ENCODE assay signal across 9 mouse cellular contexts in the genomic region with DNA sequence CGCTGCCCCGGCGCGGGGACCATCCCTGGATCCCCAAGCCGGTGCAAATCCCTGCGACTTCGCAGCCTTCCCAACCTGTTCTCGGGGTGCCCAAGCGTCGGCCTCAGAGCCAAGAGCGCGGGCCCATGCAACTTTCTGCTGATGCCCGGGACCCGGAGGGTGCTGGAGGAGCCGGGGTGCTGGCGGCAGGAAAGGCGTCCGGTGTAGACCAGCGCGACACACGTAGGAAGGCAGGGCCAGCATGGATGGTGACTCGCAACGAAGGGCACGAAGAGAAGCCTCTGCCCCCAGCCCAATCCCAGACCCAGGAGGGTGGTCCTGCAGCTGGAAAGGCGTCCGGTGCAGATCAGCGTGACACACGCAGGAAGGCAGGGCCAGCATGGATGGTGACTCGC. TPM values are rescaled to one million over a fixed set of nuclear protein-coding genes. Genes with fewer than 3 reads are reported as not detected.
DNase-seq lines count a peak whose midpoint lies in the region; ATAC-seq and TF ChIP-seq lines count a peak whose summit lies in the region.
"Had no signal": no experiment of that assay in that cellular context is flagged by ENCODE, and none has a peak within 500 bp of the region (broad histone marks: within the 10 kb centered on the region; RNA-seq: fewer than 3 reads in every experiment).

No protein-coding gene starts in this region.

- H3K4me2 ChIP-seq in heart, embryonic 11.5 days, result peak overlapping the region; percentile 83
- H3K4me2 ChIP-seq in forebrain, embryonic 13.5 days, result peak overlapping the region; percentile 97
- H3K4me2 ChIP-seq in liver, embryonic 15.5 days, result peak overlapping the region; percentile 54

- H3K4me1 ChIP-seq in heart, embryonic 11.5 days (ENCODE audit: control insufficient read depth, insufficient read depth, low read length), result peaks cover 21% of the 10 kb centered on the region
- peaks cover 47% of the 10 kb centered on the region for H3K4me1 ChIP-seq in forebrain, embryonic 13.5 days
- H3K4me1 ChIP-seq in liver, embryonic 15.5 days (replicated peaks), result 0 out of 2 replicates have a peak, but pooled peaks cover 5% of the 10 kb centered on the region

- TF ChIP-seq CTCF in C2C12 (IDR thresholded peaks at IDR 0.05; ENCODE audit: control insufficient read depth, insufficient read depth, insufficient read length), result no peak

- peak; percentile 47; the same call in 1 of the 2 replicates for ATAC-seq in heart, embryonic 11.5 days (replicated peaks; ENCODE audit: insufficient number of reproducible peaks, low FRiP score, low TSS enrichment)
- ATAC-seq in forebrain, embryonic 13.5 days, result peak; percentile 25
- ATAC-seq in liver, embryonic 15.5 days (ENCODE audit: insufficient read depth), result no peak
- ATAC-seq in erythroid progenitor cell, adult 5-6 weeks (replicated peaks; ENCODE audit: low FRiP score, poor library complexity, severe bottlenecking), result no peak

- peaks cover 51% of the 10 kb centered on the region for H3K79me2 ChIP-seq in C2C12 (ENCODE audit: control insufficient read depth, insufficient read depth)

- H3K27ac ChIP-seq in heart, embryonic 11.5 days (ENCODE audit: low read depth, low read length), result no peak overlapping the region
- peak overlapping the region; percentile 96 for H3K27ac ChIP-seq in forebrain, embryonic 13.5 days
- no peak overlapping the region for H3K27ac ChIP-seq in liver, embryonic 15.5 days (replicated peaks)

- 2% methylated on average over 29 of the region's 29 CpGs for WGBS in heart, embryonic 11.5 days (ENCODE audit: insufficient replicate concordance)
- 0% methylated on average over 29 of the region's 29 CpGs for WGBS in forebrain, embryonic 13.5 days
- WGBS in liver, embryonic 15.5 days (ENCODE audit: insufficient replicate concordance), result 1% methylated on average over 29 of the region's 29 CpGs

- no peaks in the 10 kb centered on the region for H3K9me3 ChIP-seq in heart, embryonic 11.5 days (replicated peaks; ENCODE audit: control insufficient read depth, low read length)
- H3K9me3 ChIP-seq in forebrain, embryonic 13.5 days (replicated peaks), result no peaks in the 10 kb centered on the region
- H3K9me3 ChIP-seq in liver, embryonic 15.5 days (replicated peaks), result no peaks in the 10 kb centered on the region

- H3K9ac ChIP-seq in heart, embryonic 11.5 days (ENCODE audit: low read depth, low read length), result peak overlapping the region; percentile 36
- H3K9ac ChIP-seq in forebrain, embryonic 13.5 days, result peak overlapping the region; percentile 83
- no peak overlapping the region for H3K9ac ChIP-seq in liver, embryonic 15.5 days

- peak overlapping the region; percentile 54 for H3K4me3 ChIP-seq in heart, embryonic 11.5 days (ENCODE audit: low read depth, low read length)
- H3K4me3 ChIP-seq in C2C12 (ENCODE audit: insufficient read depth, poor library complexity, severe bottlenecking), result peak overlapping the region; percentile 43
- peak overlapping the region; percentile 77 for H3K4me3 ChIP-seq in forebrain, embryonic 13.5 days
- H3K4me3 ChIP-seq in liver, embryonic 15.5 days (replicated peaks), result peak overlapping the region; percentile 36
- H3K4me3 ChIP-seq: erythroblast, embryonic 14.5 days had no signal

- intact Hi-C loops in heart, postnatal 14 days (cut with DNase I), result no loop called here

- H3K27me3 ChIP-seq in heart, embryonic 11.5 days (ENCODE audit: control insufficient read depth, insufficient read depth, low read length), result peaks cover 54% of the 10 kb centered on the region
- no peaks in the 10 kb centered on the region for H3K27me3 ChIP-seq in C2C12 (ENCODE audit: control insufficient read depth, insufficient read depth, insufficient read length)
- 0 out of 2 replicates have a peak, but pooled peaks cover 4% of the 10 kb centered on the region for H3K27me3 ChIP-seq in forebrain, embryonic 13.5 days
- H3K27me3 ChIP-seq in liver, embryonic 15.5 days, result peaks cover 84% of the 10 kb centered on the region

- no peaks in the 10 kb centered on the region for H3K36me3 ChIP-seq in heart, embryonic 11.5 days (ENCODE audit: control insufficient read depth, insufficient read depth, low read length)
- H3K36me3 ChIP-seq in C2C12 (ENCODE audit: control insufficient read depth, insufficient read depth), result no peaks in the 10 kb centered on the region
- peaks cover 4% of the 10 kb centered on the region; the same call in 1 of the 2 replicates for H3K36me3 ChIP-seq in forebrain, embryonic 13.5 days (ENCODE audit: poor library complexity, severe bottlenecking)
- H3K36me3 ChIP-seq in liver, embryonic 15.5 days (replicated peaks), result no peaks in the 10 kb centered on the region

- peaks cover 18% of the 10 kb centered on the region for H3K79me3 ChIP-seq in C2C12 (ENCODE audit: low read depth)

- peak overlapping the region; percentile 64 for H3ac ChIP-seq in C2C12 (ENCODE audit: control insufficient read depth, insufficient read length, low read depth)

- no peak for DNase-seq in heart, postnatal 14 days
- DNase-seq in frontal cortex, postnatal 10 days (ENCODE audit: low spot score in 2 of 2), result no peak
- DNase-seq in layer of hippocampus, postnatal 10 days (ENCODE audit: low spot score in 2 of 2), result no peak

TF ChIP-seq in C2C12, 6 proteins besides CTCF, POLR2A, EP300 and RAD21:
- TF ChIP-seq MYOG (IDR thresholded peaks at IDR 0.05; ENCODE audit: control insufficient read depth, extremely low read depth, insufficient read length), result no peak
- TF ChIP-seq MYOD1 (IDR thresholded peaks at IDR 0.05; ENCODE audit: control insufficient read depth, insufficient read length, low read depth), result no peak
- no peak for TF ChIP-seq USF1 (IDR thresholded peaks at IDR 0.05; ENCODE audit: low read depth)
- TF ChIP-seq CEBPB (IDR thresholded peaks at IDR 0.05; ENCODE audit: low read depth), result no peak
- no peak for TF ChIP-seq FOSL1 (IDR thresholded peaks at IDR 0.05; ENCODE audit: insufficient read depth, low read length, poor library complexity, severe bottlenecking)
- no peak for TF ChIP-seq MAX (IDR thresholded peaks at IDR 0.05)

RNA-seq across cellular contexts. Expression of gene Map6, which starts 1.3 kb away (rescaled TPM):
- 2.0 and 2.2 TPM in 2 replicates for polyA plus RNA-seq in heart, embryonic 11.5 days (2014; fragmentation: Nextera tagmentation; extraction: Ambion mirVana)
- 1 to 10 TPM; 3.0 to 4.3 TPM for total RNA-seq in heart, postnatal 14 days (2021)
- 39.2 TPM for polyA plus RNA-seq in C2C12 (2012; fragmentation: generic; extraction: Trizol)
- 46.9 and 51.3 TPM in 2 replicates for polyA plus RNA-seq in forebrain, embryonic 13.5 days (2015; fragmentation: Nextera tagmentation; extraction: Ambion mirVana)
- 0.12 and 0.18 TPM in 2 replicates for polyA plus RNA-seq in liver, embryonic 15.5 days (2015; fragmentation: Nextera tagmentation; extraction: Ambion mirVana)
- total RNA-seq in erythroid progenitor cell, adult 5-6 weeks (2015; ENCODE audit: low replicate concordance), result not detected in 2 replicates
- not detected in 2 replicates for total RNA-seq in erythroid progenitor cell, adult 5-6 weeks (2017; ENCODE audit: low replicate concordance)
- 100 to 1,000 TPM; 178 to 182 TPM for total RNA-seq in layer of hippocampus, postnatal 10 days (2021)
- polyA plus RNA-seq: erythroblast, embryonic 14.5 days had no signal

RNA-seq across cellular contexts. Expression of gene Mogat2, which starts 30.1 kb away (rescaled TPM):
- 4.2 and 7.1 TPM in 2 replicates for polyA plus RNA-seq in heart, embryonic 11.5 days (2014; fragmentation: Nextera tagmentation; extraction: Ambion mirVana)
- total RNA-seq in heart, postnatal 14 days (2021), result not detected
- polyA plus RNA-seq in C2C12 (2012; fragmentation: generic; extraction: Trizol), result 0.77 TPM
- polyA plus RNA-seq in forebrain, embryonic 13.5 days (2015; fragmentation: Nextera tagmentation; extraction: Ambion mirVana), result 3.0 and 3.1 TPM in 2 replicates
- polyA plus RNA-seq in liver, embryonic 15.5 days (2015; fragmentation: Nextera tagmentation; extraction: Ambion mirVana), result 30.7 and 30.9 TPM in 2 replicates
- total RNA-seq in erythroid progenitor cell, adult 5-6 weeks (2015; ENCODE audit: low replicate concordance), result 8.6 and 18.4 TPM in 2 replicates
- total RNA-seq in erythroid progenitor cell, adult 5-6 weeks (2017; ENCODE audit: low replicate concordance), result 2.3 TPM in 1 of 2 replicates, not detected in the other
- total RNA-seq in layer of hippocampus, postnatal 10 days (2021), result not detected
- polyA plus RNA-seq: erythroblast, embryonic 14.5 days had no signal

Comparison
In these comparisons a context has a peak if more than half of its experiments do, and no peak if none do; other contexts are left out.
1. ATAC-seq: peak in heart, embryonic 11.5 days (single experiment) and forebrain, embryonic 13.5 days (single experiment); none in liver, embryonic 15.5 days (single experiment) and erythroid progenitor cell, adult 5-6 weeks (single experiment).
2. RNA of gene Map6, which starts 1.3 kb away (polyA plus RNA-seq): 46.9 to 51.3 TPM in forebrain, embryonic 13.5 days and 39.2 TPM in C2C12 (single experiment); 2.0 to 2.2 TPM in heart, embryonic 11.5 days and 0.12 to 0.18 TPM in liver, embryonic 15.5 days; every median in the first group is over 10 times any median in the second.
3. Peak in every context shown above with its lines, with median percentiles within 50 percentile points of each other: H3K4me2 ChIP-seq and H3K4me3 ChIP-seq.